Mouse (Mus musculus) colon, adult 2 months (tissue): ENCODE measurements around the gene Ppp1r15b. TPM values are rescaled to one million over a fixed set of nuclear protein-coding genes. Genes with fewer than 3 reads are reported as not detected.

Experiments
- polyA plus RNA-seq: library from polyadenylated mRNA; depleted of rRNA; stranded (reverse); fragments of >200 nt; gene quantifications from 2 replicates; pipeline ENCODE4 v1.2.3, GENCODE M21; 2012; rRNA removed

Gene Ppp1r15b
- 35.9 and 37.4 TPM in 2 replicates for polyA plus RNA-seq

GRCm38 (mm10) chr1:133130638-133131560, at the start of gene Ppp1r15b:
Ppp1r15b (plus strand) TSS chr1:133131143.

GRCm38 (mm10) chr1:133163820-133164431, 33.0 kb downstream of the Ppp1r15b start, which contains the start of gene Plekha6:
Plekha6 (plus strand) TSS chr1:133164210.

Other genes with a start within 250 kb of the Ppp1r15b start
- gene Mdm4, start 100.6 kb upstream of the Ppp1r15b start, polyA plus RNA-seq = 16.5 and 21.4 TPM in 2 replicates
- 35.7 and 39.0 TPM in 2 replicates for gene Pik3c2b, start 85.5 kb upstream of the Ppp1r15b start, polyA plus RNA-seq
- 215 and 248 TPM in 2 replicates for gene Plekha6, start 33.1 kb downstream of the Ppp1r15b start, polyA plus RNA-seq
- gene Golt1a, start 178.7 kb downstream of the Ppp1r15b start, polyA plus RNA-seq = 10.7 and 11.9 TPM in 2 replicates
- 2.0 TPM in 1 of 2 replicates, not detected in the other for gene Kiss1, start 190.7 kb downstream of the Ppp1r15b start, polyA plus RNA-seq
- gene Ren1, start 219.4 kb downstream of the Ppp1r15b start, polyA plus RNA-seq = 0.13 and 0.30 TPM in 2 replicates
- 1.0 and 1.3 TPM in 2 replicates for gene Etnk2, start 232.4 kb downstream of the Ppp1r15b start, polyA plus RNA-seq